Mouse (Mus musculus) hindbrain, embryonic 12.5 days (tissue): ENCODE data around the gene Fam151b. TPM values are rescaled to one million over a fixed set of nuclear protein-coding genes. Genes with fewer than 3 reads are reported as not detected.

ENCODE experiments used
- ATAC-seq: fragments of 200-750 bp; cut with Nextera tagmentation; 2 replicates; pipeline ENCODE4 v1.8.0; 2017; ENCODE audit warnings: moderate TSS enrichment; ENCODE audit not compliant: low FRiP score
- H3K27ac ChIP-seq: fragments of 300-500 bp; sonication (generic); 2 replicates; pipeline ENCODE4 v1.5.1; 2016; ENCODE audit warnings: mild to moderate bottlenecking
- H3K27me3 ChIP-seq: fragments of 300-500 bp; sonication (generic); 2 replicates; pipeline ENCODE4 v1.6.1; 2016; ENCODE audit warnings: mild to moderate bottlenecking
- H3K36me3 ChIP-seq: fragments of 300-500 bp; sonication (generic); 2 replicates; pipeline ENCODE4 v1.6.1; 2016; ENCODE audit warnings: mild to moderate bottlenecking
- H3K4me1 ChIP-seq: fragments of 300-500 bp; sonication (generic); 2 replicates; pipeline ENCODE4 v1.6.1; 2016
- H3K4me2 ChIP-seq: fragments of 300-500 bp; sonication (generic); replicated peaks from 2 replicates; pipeline ENCODE4 v1.6.1; 2016; ENCODE audit warnings: mild to moderate bottlenecking
- H3K4me3 ChIP-seq: fragments of 300-500 bp; sonication (generic); 2 replicates; pipeline ENCODE4 v1.5.1; 2016; ENCODE audit warnings: mild to moderate bottlenecking
- H3K9ac ChIP-seq: fragments of 300-500 bp; sonication (generic); 2 replicates; pipeline ENCODE4 v1.6.1; 2016; ENCODE audit warnings: mild to moderate bottlenecking, moderate library complexity
- H3K9me3 ChIP-seq: fragments of 300-500 bp; sonication (generic); replicated peaks from 2 replicates; pipeline ENCODE4 v1.6.1; 2016; ENCODE audit warnings: mild to moderate bottlenecking
- WGBS: fragments of 180-500 bp; shearing (Covaris S2); methylation state at CpG from one replicate; pipeline ENCODE4 v1.1.7; 2016; 5-methylcytosine and 5-hydroxymethylcytosine counted together
- polyA plus RNA-seq: library from polyadenylated mRNA; unstranded; fragments of >200 nt; fragmentation: Nextera tagmentation; extraction: Ambion mirVana; gene quantifications from 2 replicates; pipeline ENCODE4 v1.2.1, GENCODE M21; 2016

The Fam151b gene
- polyA plus RNA-seq, 1 experiment from 2014 or later = 0.18 TPM

- Histone ChIP-seq H3K4me2 (no peak overlapping the region), H3K4me3 (no peak overlapping the region), H3K9ac (no peak overlapping the region), H3K27ac (no peak overlapping the region), H3K36me3 (no peaks in the 10 kb centered on the region), H3K4me1 (no peaks in the 10 kb centered on the region), H3K27me3 (no peaks in the 10 kb centered on the region), H3K9me3 (0 out of 2 replicates have a peak, but pooled peaks cover 4% of the 10 kb centered on the region)
- 84% methylated on average over 3 of the region's 3 CpGs for WGBS
- no peak for ATAC-seq
Measured at GRCm38 (mm10) chr13:92403496-92403895, 80.3 kb downstream of the Fam151b start.

- no peak for ATAC-seq
- Histone ChIP-seq H3K4me2 (no peak overlapping the region), H3K27me3 (no peaks in the 10 kb centered on the region), H3K4me1 (no peaks in the 10 kb centered on the region), H3K36me3 (no peaks in the 10 kb centered on the region), H3K27ac (no peak overlapping the region), H3K9ac (no peak overlapping the region), H3K9me3 (0 out of 2 replicates have a peak, but pooled peaks cover 4% of the 10 kb centered on the region), H3K4me3 (no peak overlapping the region)
- WGBS = 60% methylated on average over 2 of the region's 2 CpGs
Measured at GRCm38 (mm10) chr13:92402063-92402462, 81.8 kb downstream of the Fam151b start.

Other genes with a start within 250 kb of the Fam151b start
- gene Gm20379, start 178.0 kb downstream of the Fam151b start, polyA plus RNA-seq = 1.1 and 1.2 TPM in 2 replicates
- gene Dhfr, start 129.3 kb downstream of the Fam151b start, polyA plus RNA-seq = 11.1 and 11.4 TPM in 2 replicates
- 31.9 and 32.7 TPM in 2 replicates for gene Msh3, start 129.0 kb downstream of the Fam151b start, polyA plus RNA-seq
- gene Ankrd34b, start 58.1 kb downstream of the Fam151b start, polyA plus RNA-seq = 0.28 and 0.51 TPM in 2 replicates
- 13.0 and 14.0 TPM in 2 replicates for gene Zfyve16, start 46.9 kb upstream of the Fam151b start, polyA plus RNA-seq
- not detected in 2 replicates for gene Spz1, start 92.2 kb upstream of the Fam151b start, polyA plus RNA-seq
- 18.1 and 18.7 TPM in 2 replicates for gene Serinc5, start 127.1 kb upstream of the Fam151b start, polyA plus RNA-seq